Mouse (Mus musculus): Measurements from ENCODE around the gene Nckap5l. TPM values are rescaled to one million over a fixed set of nuclear protein-coding genes. Genes with fewer than 3 reads are reported as not detected.

The Nckap5l gene
- total and polyA plus RNA-seq, 2 experiments from 2014 or later, result 12.2 to 24.1 TPM

- WGBS, result under 1% methylated on average over 51 of the region's 51 CpGs
- Histone ChIP-seq H3K9ac (replicated peaks; ENCODE audit: low read length, poor library complexity, severe bottlenecking) (peak within 1 kb of the TSS; percentile 79), H3K27me3 (ENCODE audit: insufficient read depth, low read length) (no peaks in the 10 kb centered on the region), H3K27ac (ENCODE audit: low read depth, low read length) (peak within 1 kb of the TSS; percentile 93), H3K36me3 (ENCODE audit: insufficient read depth, low read length) (no peaks in the 10 kb centered on the region), H3K9me3 (ENCODE audit: low read length) (no peaks in the 10 kb centered on the region), H3K4me1 (ENCODE audit: insufficient read depth, low read length) (peaks cover 16% of the 10 kb centered on the region), H3K4me2 (ENCODE audit: low read depth, low read length, poor library complexity, severe bottlenecking) (peak within 1 kb of the TSS; percentile 79), H3K4me3 (ENCODE audit: low read depth, low read length) (peak within 1 kb of the TSS; percentile 86)
- peak; percentile 39 for TF ChIP-seq CTCF (IDR thresholded peaks at IDR 0.05)
- DNase-seq (ENCODE audit: low spot score) (peak; percentile 100), ATAC-seq (ENCODE audit: low FRiP score) (peak; percentile 99)
Observed at GRCm38 (mm10) chr15:99392486-99393385, 64.8 kb downstream of the Nckap5l start, which contains the start of gene Tmbim6. Gene Tmbim6, plus strand, starts transcription at chr15:99392882.

DNA sequence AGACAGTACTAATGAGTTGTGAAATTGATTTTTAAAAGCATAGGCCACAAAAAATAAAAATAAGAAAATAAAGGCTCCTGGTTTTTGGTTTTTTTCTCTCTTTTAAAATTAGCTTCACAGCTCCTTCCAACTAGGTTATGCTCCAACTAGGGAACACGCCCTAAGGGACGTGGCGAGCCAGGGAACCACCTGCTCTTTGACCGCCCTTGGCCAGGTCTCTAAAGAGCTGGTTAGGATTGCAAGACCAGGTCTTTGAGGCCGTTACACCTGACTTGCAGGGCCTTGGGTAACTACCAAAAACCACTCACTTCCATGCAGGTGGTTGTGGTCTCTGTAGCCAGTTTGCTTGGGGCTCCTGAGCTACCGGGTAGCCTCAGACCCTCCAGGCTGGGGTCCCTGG, 65.6 kb downstream of the Nckap5l start:
- WGBS, result 87% methylated on average over 6 of the region's 6 CpGs
- ATAC-seq (ENCODE audit: low FRiP score), result no peak
- TF ChIP-seq CTCF (IDR thresholded peaks at IDR 0.05), result no peak
- peak overlapping the region; percentile 86 for H3K4me3 ChIP-seq (ENCODE audit: low read depth, low read length)
- DNase-seq (ENCODE audit: low spot score), result no peak
- H3K4me1 ChIP-seq (ENCODE audit: insufficient read depth, low read length), result peaks cover 16% of the 10 kb centered on the region
- no peaks in the 10 kb centered on the region for H3K9me3 ChIP-seq (ENCODE audit: low read length)
- H3K4me2 ChIP-seq (ENCODE audit: low read depth, low read length, poor library complexity, severe bottlenecking), result peak overlapping the region; percentile 52
- H3K9ac ChIP-seq (replicated peaks; ENCODE audit: low read length, poor library complexity, severe bottlenecking), result 0 out of 2 replicates have a peak overlapping the region, but pooled peaks have one; percentile 36
- H3K36me3 ChIP-seq (ENCODE audit: insufficient read depth, low read length), result no peaks in the 10 kb centered on the region
- H3K27me3 ChIP-seq (ENCODE audit: insufficient read depth, low read length), result no peaks in the 10 kb centered on the region
- H3K27ac ChIP-seq (ENCODE audit: low read depth, low read length), result peak overlapping the region; percentile 71

DNA sequence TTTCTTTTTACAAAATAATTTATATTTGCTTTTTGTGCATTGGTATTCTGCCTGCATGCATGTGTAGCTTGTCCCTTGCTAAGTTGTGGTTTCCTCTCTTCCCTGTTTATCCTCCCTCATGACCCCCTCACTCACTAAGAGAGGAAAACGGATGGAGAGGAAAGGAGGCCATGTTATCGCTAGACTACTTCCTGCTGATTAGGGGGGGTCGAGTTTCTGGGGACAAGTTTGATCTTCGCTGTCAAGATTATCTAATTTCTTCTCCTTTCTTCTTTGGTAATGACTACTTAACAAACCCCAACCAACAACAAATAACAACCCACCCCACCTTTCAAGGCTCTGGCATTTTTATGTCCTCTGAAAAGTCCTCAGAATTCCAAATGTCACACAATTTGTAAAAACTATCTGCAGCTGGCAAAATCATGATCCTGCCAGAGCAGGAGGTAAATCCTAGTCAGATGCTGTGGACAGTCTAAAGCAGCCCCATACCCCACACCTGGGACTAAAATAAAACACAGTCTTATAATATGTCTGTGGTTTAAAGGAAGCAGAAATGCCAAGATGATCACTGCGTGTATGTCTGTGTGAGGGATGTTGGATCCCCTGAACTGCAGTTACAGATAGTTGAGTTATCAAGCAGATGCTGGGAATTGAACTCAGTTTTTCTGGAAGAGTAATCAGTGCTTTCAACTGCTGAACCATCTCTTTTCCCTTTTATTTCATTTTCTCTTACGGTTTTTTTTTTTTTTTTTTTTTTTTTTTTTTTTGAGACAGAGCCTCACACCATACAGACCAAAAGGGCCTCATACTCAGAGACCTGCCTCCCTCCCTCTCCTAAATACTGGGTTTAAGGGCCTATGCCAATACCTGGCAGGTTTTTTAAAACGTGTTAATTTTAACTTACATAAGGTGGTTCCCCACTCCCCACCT, 66.8 kb downstream of the Nckap5l start:
- no peak for TF ChIP-seq CTCF (IDR thresholded peaks at IDR 0.05)
- Histone ChIP-seq H3K9me3 (ENCODE audit: low read length) (no peaks in the 10 kb centered on the region), H3K27ac (ENCODE audit: low read depth, low read length) (no peak overlapping the region), H3K9ac (replicated peaks; ENCODE audit: low read length, poor library complexity, severe bottlenecking) (no peak overlapping the region), H3K4me2 (ENCODE audit: low read depth, low read length, poor library complexity, severe bottlenecking) (no peak overlapping the region), H3K4me3 (ENCODE audit: low read depth, low read length) (no peak overlapping the region), H3K4me1 (ENCODE audit: insufficient read depth, low read length) (peaks cover 16% of the 10 kb centered on the region), H3K36me3 (ENCODE audit: insufficient read depth, low read length) (no peaks in the 10 kb centered on the region), H3K27me3 (ENCODE audit: insufficient read depth, low read length) (no peaks in the 10 kb centered on the region)
- WGBS, result 73% methylated on average over 7 of the region's 7 CpGs
- no peak for ATAC-seq (ENCODE audit: low FRiP score)
- DNase-seq (ENCODE audit: low spot score), result no peak

- Histone ChIP-seq H3K4me1 (ENCODE audit: insufficient read depth, low read length) (no peaks in the 10 kb centered on the region), H3K9me3 (ENCODE audit: low read length) (no peaks in the 10 kb centered on the region), H3K27ac (ENCODE audit: low read depth, low read length) (no peak overlapping the region), H3K4me3 (ENCODE audit: low read depth, low read length) (no peak overlapping the region), H3K9ac (replicated peaks; ENCODE audit: low read length, poor library complexity, severe bottlenecking) (no peak overlapping the region), H3K36me3 (ENCODE audit: insufficient read depth, low read length) (no peaks in the 10 kb centered on the region), H3K4me2 (ENCODE audit: low read depth, low read length, poor library complexity, severe bottlenecking) (no peak overlapping the region), H3K27me3 (ENCODE audit: insufficient read depth, low read length) (no peaks in the 10 kb centered on the region)
- DNase-seq (ENCODE audit: low spot score) (no peak), ATAC-seq (ENCODE audit: low FRiP score) (no peak)
- TF ChIP-seq CTCF (IDR thresholded peaks at IDR 0.05), result no peak
- 59% methylated on average over 4 of the region's 4 CpGs for WGBS
Observed at GRCm38 (mm10) chr15:99387976-99388375, 69.6 kb downstream of the Nckap5l start.

GRCm38 (mm10) chr15:99386796-99387195, 70.8 kb downstream of the Nckap5l start:
- H3K27ac ChIP-seq (ENCODE audit: low read depth, low read length), result no peak overlapping the region
- H3K27me3 ChIP-seq (ENCODE audit: insufficient read depth, low read length), result no peaks in the 10 kb centered on the region
- no peak for ATAC-seq (ENCODE audit: low FRiP score)
- H3K4me3 ChIP-seq (ENCODE audit: low read depth, low read length), result no peak overlapping the region
- DNase-seq (ENCODE audit: low spot score), result no peak
- no peaks in the 10 kb centered on the region for H3K9me3 ChIP-seq (ENCODE audit: low read length)
- 79% methylated on average over 3 of the region's 3 CpGs for WGBS
- no peaks in the 10 kb centered on the region for H3K4me1 ChIP-seq (ENCODE audit: insufficient read depth, low read length)
- H3K9ac ChIP-seq (replicated peaks; ENCODE audit: low read length, poor library complexity, severe bottlenecking), result no peak overlapping the region
- H3K4me2 ChIP-seq (ENCODE audit: low read depth, low read length, poor library complexity, severe bottlenecking), result no peak overlapping the region
- no peaks in the 10 kb centered on the region for H3K36me3 ChIP-seq (ENCODE audit: insufficient read depth, low read length)
- no peak for TF ChIP-seq CTCF (IDR thresholded peaks at IDR 0.05)
